Mouse (Mus musculus): ENCODE results near the gene Ears2.

The Ears2 gene

GRCm38 (mm10) chr7:122045181-122045634, 21.9 kb downstream of the Ears2 start:
- peak; percentile 40 for DNase-seq (ENCODE audit: low spot score)

DNA sequence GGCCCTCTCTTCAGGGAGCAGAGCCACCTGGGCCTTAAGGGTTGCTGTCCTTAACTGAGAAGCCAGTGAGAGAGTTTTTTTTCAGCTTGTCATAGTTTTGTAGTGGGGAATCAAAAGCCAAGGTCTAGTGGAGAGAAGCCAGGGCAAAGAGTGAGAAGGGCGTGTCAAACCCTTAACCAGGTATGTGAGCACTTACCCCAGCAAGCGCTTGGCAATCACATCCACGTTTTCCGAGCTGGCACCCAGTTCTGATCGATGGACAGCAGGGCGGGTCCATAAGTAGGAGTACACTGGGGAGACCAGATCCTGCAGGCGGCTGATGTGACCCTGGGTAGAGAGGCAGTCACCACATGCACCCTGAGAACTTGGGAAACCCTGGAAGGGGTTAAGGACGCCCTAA, 23.0 kb downstream of the Ears2 start:
- no peak for DNase-seq (ENCODE audit: low spot score)

DNA sequence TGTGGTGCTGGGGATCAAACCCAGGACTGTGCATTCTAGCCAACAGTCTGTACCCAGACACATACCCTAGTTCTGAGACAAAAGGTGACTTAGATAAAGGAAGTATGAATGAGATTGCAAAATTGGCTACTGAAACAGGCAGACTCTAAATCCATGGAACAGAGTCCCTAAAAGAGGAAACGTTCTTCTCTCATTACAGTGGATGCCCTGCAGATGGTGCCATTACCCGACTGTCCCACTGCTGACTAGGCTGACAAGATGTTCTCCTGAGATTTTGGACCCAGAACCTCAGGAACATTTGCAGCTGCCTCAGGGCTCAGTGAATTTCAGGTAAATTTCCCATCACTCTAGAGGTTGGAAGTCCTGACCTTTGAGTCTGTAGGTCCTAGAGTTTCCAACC, 32.7 kb downstream of the Ears2 start:
- no peak for DNase-seq (ENCODE audit: low spot score)

DNA sequence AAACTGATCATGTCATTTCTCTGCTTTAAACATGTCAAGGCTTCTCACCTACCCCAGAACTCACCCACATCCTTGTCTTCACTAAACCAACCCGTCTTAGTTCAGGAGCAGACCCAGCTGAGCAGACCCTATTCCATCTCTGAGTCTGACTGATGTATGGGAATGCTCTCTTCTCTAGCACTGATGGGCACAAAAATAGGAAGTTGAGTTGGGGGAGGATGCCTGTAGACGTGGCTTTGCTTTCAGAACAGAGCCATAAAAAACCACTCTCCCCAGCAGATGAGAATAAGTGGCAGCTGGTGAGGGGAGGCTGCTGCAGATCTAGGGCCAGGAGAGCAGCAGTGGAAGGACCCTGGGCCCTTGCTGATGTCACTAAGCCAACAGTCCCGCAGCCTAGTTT, 33.7 kb downstream of the Ears2 start:
- DNase-seq (ENCODE audit: low spot score), result no peak

DNA sequence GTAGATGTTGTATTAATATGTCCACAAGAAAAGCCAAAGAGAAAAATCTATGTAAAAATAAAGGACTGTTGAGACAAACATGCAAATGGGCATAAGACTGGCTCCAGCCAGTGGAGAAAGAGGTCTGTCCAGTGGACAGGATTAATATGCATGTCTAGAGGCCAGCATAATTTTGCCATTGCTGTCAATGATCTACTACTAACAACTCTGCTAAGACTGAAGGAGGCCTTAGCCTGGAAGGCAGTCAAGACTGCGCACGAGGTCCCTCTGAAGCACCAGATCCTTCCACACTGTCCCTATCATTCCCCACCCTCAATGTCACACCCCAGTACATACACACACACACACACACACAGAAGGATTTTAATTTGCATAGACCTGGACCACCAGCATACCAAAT, 44.9 kb downstream of the Ears2 start:
- DNase-seq (ENCODE audit: low spot score), result no peak

DNA sequence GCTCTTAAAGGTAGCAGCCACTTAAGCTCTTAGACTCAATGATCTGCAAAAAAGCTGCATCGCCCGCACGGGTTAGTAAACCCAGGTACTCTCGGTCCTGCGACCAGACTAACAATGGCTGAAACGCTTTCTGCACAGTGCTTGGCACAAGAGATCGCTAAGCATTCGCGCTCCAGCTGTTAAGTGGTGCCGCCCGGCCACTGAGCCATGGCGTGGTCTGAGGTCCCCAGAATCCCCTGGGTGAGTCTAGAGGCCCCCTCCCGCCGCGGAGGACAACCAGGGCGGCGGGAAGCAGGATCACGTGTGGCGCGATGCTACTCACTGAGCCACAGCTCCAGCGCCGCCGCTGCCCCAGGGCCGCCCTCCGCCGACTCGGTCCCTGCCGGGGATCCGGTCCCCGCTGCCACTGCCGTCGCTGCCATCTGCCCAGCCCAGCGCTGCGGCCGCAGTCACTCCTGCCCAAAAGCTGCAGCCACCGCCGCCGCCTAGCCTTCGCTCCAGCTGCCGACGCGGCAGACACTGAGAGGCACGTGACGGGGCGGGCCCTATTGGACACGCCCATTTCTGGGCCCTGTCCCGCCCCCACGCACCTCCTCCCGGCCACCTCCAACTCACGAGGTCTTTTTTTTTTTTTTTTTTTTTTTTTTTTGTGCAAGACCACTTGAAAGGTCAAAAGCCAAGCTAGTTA, 46.3 kb downstream of the Ears2 start, which contains the start of gene Gga2:
TSS of gene Gga2 (minus strand) at position 556 of the 688 bp plus-strand sequence.
- peak; percentile 91 for DNase-seq (ENCODE audit: low spot score)

DNA sequence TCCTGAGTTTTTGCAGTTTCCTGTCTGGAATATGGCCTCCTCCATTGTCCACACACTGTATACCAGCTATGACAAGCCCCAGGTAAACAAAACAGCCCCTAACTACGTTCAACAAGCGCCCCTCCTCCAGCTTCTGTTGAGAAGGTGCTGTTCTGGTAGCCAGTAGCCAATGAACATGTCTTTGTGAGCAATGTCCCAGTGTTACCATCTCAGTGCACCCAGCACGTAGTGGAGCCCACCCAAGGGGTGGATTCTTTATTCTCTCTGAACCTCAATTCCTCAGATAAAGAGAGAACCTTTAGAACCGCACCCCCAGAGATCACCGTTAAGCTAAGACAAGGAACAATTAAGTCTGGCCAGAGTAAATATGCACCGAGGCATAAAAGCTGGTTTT, 46.8 kb downstream of the Ears2 start:
- DNase-seq (ENCODE audit: low spot score), result peak; percentile 48

GRCm38 (mm10) chr7:122018978-122019377, 48.1 kb downstream of the Ears2 start:
- DNase-seq (ENCODE audit: low spot score), result peak; percentile 61

DNA sequence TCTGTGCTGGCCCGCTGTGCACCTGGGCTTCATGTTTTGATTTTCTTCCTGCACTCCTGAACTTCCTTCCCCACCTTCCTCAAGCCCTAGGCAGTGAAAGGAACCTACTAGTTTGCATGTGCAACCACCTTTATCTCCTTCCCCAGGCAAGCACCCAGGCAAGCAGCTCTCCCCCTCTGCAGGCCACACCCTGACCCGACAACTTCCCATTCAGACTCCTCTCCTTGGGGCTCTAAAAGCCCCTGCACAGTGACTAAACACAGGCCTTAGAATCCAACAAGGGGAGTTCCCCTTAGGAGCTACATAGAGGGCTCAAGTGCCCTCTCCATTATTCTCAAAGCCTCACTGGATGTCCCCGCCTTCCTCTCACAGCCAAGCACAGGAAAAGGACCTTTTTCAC, 48.8 kb downstream of the Ears2 start:
- DNase-seq (ENCODE audit: low spot score), result peak; percentile 58

DNA sequence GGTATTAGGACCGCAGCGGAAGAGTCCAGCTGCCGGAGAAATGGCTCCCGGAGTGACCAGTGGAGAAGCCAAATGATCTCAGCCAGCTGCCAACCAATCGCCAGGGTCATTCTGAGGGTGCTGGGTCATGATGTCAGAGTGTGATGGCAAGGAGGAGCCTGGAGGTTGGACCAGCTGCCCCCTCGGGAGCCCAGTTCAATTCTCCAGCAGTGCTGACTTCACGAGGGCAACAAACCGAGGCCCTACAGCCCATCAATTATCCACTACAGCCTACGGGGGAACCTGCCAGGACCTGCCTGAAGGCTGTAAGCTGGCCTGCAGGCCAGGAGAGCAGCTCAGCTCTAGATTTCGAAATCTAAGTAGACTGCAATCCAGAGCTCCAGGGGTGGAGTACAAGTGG, 51.3 kb downstream of the Ears2 start:
- DNase-seq (ENCODE audit: low spot score), result peak; percentile 80

DNA sequence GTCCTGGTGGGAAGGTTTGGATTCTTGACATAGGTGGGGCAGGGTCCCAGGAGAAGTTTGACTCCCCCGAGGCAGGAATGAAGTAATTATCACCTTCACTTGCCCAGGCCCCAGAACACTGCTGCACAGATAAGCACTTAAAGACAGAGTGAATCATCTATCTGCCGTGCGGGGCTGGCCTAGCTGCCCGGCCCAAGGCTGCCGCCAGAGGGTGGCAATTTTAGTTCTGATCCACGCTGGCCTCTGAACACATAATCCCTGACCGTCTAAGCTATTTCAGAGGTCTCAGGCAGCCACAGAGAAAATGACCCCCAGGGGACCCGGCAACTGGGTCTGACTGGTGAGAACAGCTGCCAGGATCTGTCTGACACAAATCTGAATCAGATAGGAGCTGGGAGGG, 52.0 kb downstream of the Ears2 start:
- DNase-seq (ENCODE audit: low spot score), result peak; percentile 85

DNA sequence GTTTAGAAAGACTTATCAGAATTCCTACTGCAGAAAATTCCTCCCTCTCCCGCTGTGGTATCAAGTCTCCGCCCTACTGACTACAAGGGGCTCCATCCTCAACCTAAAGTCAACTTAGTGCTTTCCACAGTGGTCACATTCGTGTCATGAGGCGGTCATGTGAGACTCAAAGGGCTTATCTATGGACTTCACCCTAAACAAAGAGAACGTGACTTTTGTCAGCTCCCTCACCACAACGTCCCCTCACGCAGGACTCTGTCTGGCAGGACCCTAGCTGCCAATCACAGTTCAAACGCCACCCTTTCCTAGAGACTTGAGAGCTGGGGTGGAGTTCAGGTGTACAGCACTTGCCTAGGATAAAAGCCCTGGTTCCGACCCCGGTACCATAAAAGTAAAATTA, 54.1 kb downstream of the Ears2 start:
- DNase-seq (ENCODE audit: low spot score), result peak; percentile 86

GRCm38 (mm10) chr7:122012370-122012769, 54.7 kb downstream of the Ears2 start:
- DNase-seq (ENCODE audit: low spot score), result no peak

GRCm38 (mm10) chr7:122000396-122000795, 66.7 kb downstream of the Ears2 start:
- no peak for DNase-seq (ENCODE audit: low spot score)

GRCm38 (mm10) chr7:121995961-121996360, 71.1 kb downstream of the Ears2 start:
- no peak for DNase-seq (ENCODE audit: low spot score)

Data from yolk sac, embryonic 10.5 days (tissue).